Mouse (Mus musculus): ENCODE measurements around the gene Ppih. TPM values are rescaled to one million over a fixed set of nuclear protein-coding genes. Genes with fewer than 3 reads are reported as not detected.
"Not testable (repeated sequence)": the region's sequence is repeated elsewhere in the genome, so short reads cannot be mapped to it uniquely, and the experiment has no call there.

Ppih gene
- polyA plus RNA-seq, 1 experiment from 2014 or later, result 44.8 TPM

GRCm38 (mm10) chr4:119278784-119279183 lies 41.6 kb downstream of the Ppih start:
- not testable (repeated sequence) for H3K9me3 ChIP-seq; H3K4me3 ChIP-seq; ATAC-seq (ENCODE audit: low FRiP score, low read depth); H3K27ac ChIP-seq (replicated peaks); H3K9ac ChIP-seq; H3K4me1 ChIP-seq (replicated peaks); H3K27me3 ChIP-seq; H3K4me2 ChIP-seq
- peaks cover 77% of the 10 kb centered on the region for H3K36me3 ChIP-seq
- WGBS, result 89% methylated on average over 15 of the region's 15 CpGs

DNA sequence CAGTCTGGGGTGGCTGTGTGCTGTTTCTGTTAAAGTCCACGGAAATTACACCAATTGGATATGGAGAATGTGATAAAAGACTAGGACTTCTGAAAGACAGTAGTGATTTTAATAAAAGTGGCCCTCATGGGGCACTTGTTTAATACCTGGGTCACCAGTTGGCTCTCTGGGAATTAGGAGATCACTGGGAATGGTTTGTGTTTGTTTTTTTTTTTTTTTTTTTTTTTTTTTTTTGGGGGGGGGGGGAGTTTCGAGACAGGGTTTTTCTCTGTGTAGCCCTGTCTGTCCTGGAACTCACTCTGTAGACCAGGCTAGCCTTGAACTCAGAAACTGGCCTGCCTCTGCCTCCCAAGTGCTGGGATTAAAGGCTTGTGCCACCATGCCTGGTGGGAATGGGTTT lies 44.6 kb downstream of the Ppih start:
- peak overlapping the region; percentile 34; the same call in 1 of the 2 replicates for H3K27ac ChIP-seq (replicated peaks)
- no peak for ATAC-seq (ENCODE audit: low FRiP score, low read depth)
- peaks cover 79% of the 10 kb centered on the region for H3K36me3 ChIP-seq
- no peak overlapping the region for H3K4me3 ChIP-seq
- no peaks in the 10 kb centered on the region for H3K27me3 ChIP-seq
- 93% methylated on average over 1 of the region's 2 CpGs for WGBS
- no peaks in the 10 kb centered on the region for H3K4me1 ChIP-seq (replicated peaks)
- H3K9me3 ChIP-seq, result no peaks in the 10 kb centered on the region
- H3K9ac ChIP-seq, result no peak overlapping the region
- no peak overlapping the region for H3K4me2 ChIP-seq

- H3K4me2 ChIP-seq, result no peak overlapping the region
- no peak for ATAC-seq (ENCODE audit: low FRiP score, low read depth)
- H3K4me3 ChIP-seq, result no peak overlapping the region
- H3K27me3 ChIP-seq, result no peaks in the 10 kb centered on the region
- H3K36me3 ChIP-seq, result peaks cover 80% of the 10 kb centered on the region
- WGBS, result 92% methylated on average over 2 of the region's 2 CpGs
- H3K9me3 ChIP-seq, result no peaks in the 10 kb centered on the region
- H3K9ac ChIP-seq, result no peak overlapping the region
- H3K27ac ChIP-seq (replicated peaks), result peak overlapping the region; percentile 34; the same call in 1 of the 2 replicates
- no peaks in the 10 kb centered on the region for H3K4me1 ChIP-seq (replicated peaks)
Measured at GRCm38 (mm10) chr4:119275226-119275625, 45.1 kb downstream of the Ppih start.

- H3K9ac ChIP-seq, result no peak overlapping the region
- H3K4me3 ChIP-seq, result no peak overlapping the region
- no peaks in the 10 kb centered on the region for H3K4me1 ChIP-seq (replicated peaks)
- no peaks in the 10 kb centered on the region for H3K9me3 ChIP-seq
- no peak overlapping the region for H3K4me2 ChIP-seq
- no peak for ATAC-seq (ENCODE audit: low FRiP score, low read depth)
- no peak overlapping the region for H3K27ac ChIP-seq (replicated peaks)
- H3K27me3 ChIP-seq, result no peaks in the 10 kb centered on the region
- H3K36me3 ChIP-seq, result peaks cover 81% of the 10 kb centered on the region
- WGBS, result 82% methylated on average over 1 of the region's 1 CpGs
Measured at GRCm38 (mm10) chr4:119274627-119275026, 45.7 kb downstream of the Ppih start.

GRCm38 (mm10) chr4:119266606-119267005 lies 53.7 kb downstream of the Ppih start:
- 81% methylated on average over 13 of the region's 13 CpGs for WGBS
- no peaks in the 10 kb centered on the region for H3K9me3 ChIP-seq
- no peak overlapping the region for H3K27ac ChIP-seq (replicated peaks)

DNA sequence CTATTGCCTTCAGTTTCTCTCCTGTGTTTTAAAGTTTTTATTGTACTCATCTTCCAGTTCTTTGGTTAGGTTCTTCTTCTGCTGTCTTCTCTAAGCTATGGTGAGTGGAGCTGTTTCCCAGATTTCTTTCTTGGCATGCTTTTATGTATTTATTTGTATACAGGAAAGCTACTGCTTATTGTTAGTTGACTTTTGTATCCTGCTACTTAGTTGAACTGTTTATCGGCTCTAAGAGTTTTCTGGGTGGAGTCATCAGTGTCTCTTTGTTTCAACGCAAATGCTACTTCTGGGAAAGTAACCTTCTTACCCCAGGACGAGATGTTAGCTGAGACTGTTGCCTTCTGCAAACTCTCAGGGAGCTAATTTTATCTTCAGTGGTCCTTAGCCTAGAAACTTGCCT lies 56.9 kb downstream of the Ppih start:
- H3K4me1 ChIP-seq (replicated peaks), result no peaks in the 10 kb centered on the region
- no peaks in the 10 kb centered on the region for H3K9me3 ChIP-seq
- no peak overlapping the region for H3K27ac ChIP-seq (replicated peaks)
- H3K4me2 ChIP-seq, result no peak overlapping the region
- no peak overlapping the region for H3K9ac ChIP-seq
- 78% methylated on average over 3 of the region's 3 CpGs for WGBS
- no peaks in the 10 kb centered on the region; the same call in 1 of the 2 replicates for H3K36me3 ChIP-seq
- H3K4me3 ChIP-seq, result no peak overlapping the region
- no peak for ATAC-seq (ENCODE audit: low FRiP score, low read depth)
- H3K27me3 ChIP-seq, result no peaks in the 10 kb centered on the region

More at GRCm38 (mm10) chr4:119266606-119267005, 53.7 kb downstream of the Ppih start:
- Histone ChIP-seq H3K4me1 (replicated peaks) (no peaks in the 10 kb centered on the region), H3K9ac (no peak overlapping the region), H3K27me3 (no peaks in the 10 kb centered on the region), H3K4me3 (no peak overlapping the region), H3K36me3 (peaks cover 18% of the 10 kb centered on the region), H3K4me2 (no peak overlapping the region)
- no peak for ATAC-seq (ENCODE audit: low FRiP score, low read depth)

GRCm38 (mm10) chr4:119262483-119262882 lies 57.9 kb downstream of the Ppih start:
- Histone ChIP-seq H3K4me1 (replicated peaks) (no peaks in the 10 kb centered on the region), H3K4me2 (no peak overlapping the region), H3K9me3 (no peaks in the 10 kb centered on the region), H3K9ac (no peak overlapping the region), H3K4me3 (no peak overlapping the region), H3K27ac (replicated peaks) (no peak overlapping the region), H3K36me3 (no peaks in the 10 kb centered on the region; the same call in 1 of the 2 replicates), H3K27me3 (no peaks in the 10 kb centered on the region)
- ATAC-seq (ENCODE audit: low FRiP score, low read depth), result no peak
- 92% methylated on average over 5 of the region's 5 CpGs for WGBS

- Histone ChIP-seq H3K4me1 (replicated peaks) (no peaks in the 10 kb centered on the region), H3K27me3 (no peaks in the 10 kb centered on the region), H3K4me2 (no peak overlapping the region), H3K9ac (no peak overlapping the region), H3K9me3 (no peaks in the 10 kb centered on the region), H3K36me3 (no peaks in the 10 kb centered on the region; the same call in 1 of the 2 replicates), H3K27ac (replicated peaks) (no peak overlapping the region), H3K4me3 (no peak overlapping the region)
- ATAC-seq (ENCODE audit: low FRiP score, low read depth), result no peak
- WGBS, result 64% methylated on average over 7 of the region's 7 CpGs
Measured at GRCm38 (mm10) chr4:119261087-119261713, 59.1 kb downstream of the Ppih start.

GRCm38 (mm10) chr4:119259344-119260254 lies 60.7 kb downstream of the Ppih start:
- Histone ChIP-seq H3K27me3 (no peaks in the 10 kb centered on the region), H3K4me2 (no peak overlapping the region), H3K9me3 (no peaks in the 10 kb centered on the region), H3K27ac (replicated peaks) (no peak overlapping the region), H3K4me1 (replicated peaks) (peaks cover 8% of the 10 kb centered on the region; the same call in 1 of the 2 replicates), H3K9ac (no peak overlapping the region), H3K36me3 (no peaks in the 10 kb centered on the region), H3K4me3 (no peak overlapping the region)
- ATAC-seq (ENCODE audit: low FRiP score, low read depth), result no peak
- 77% methylated on average over 15 of the region's 15 CpGs for WGBS

GRCm38 (mm10) chr4:119257083-119257482 lies 63.3 kb downstream of the Ppih start:
- H3K27me3 ChIP-seq, result no peaks in the 10 kb centered on the region
- H3K4me3 ChIP-seq, result no peak overlapping the region
- no peak overlapping the region for H3K4me2 ChIP-seq

GRCm38 (mm10) chr4:119255351-119255750 lies 65.0 kb downstream of the Ppih start, which contains the start of gene Cldn19:
TSS of gene Cldn19 (plus strand) at chr4:119255414.
- Histone ChIP-seq H3K9me3 (no peaks in the 10 kb centered on the region), H3K4me1 (replicated peaks) (peaks cover 20% of the 10 kb centered on the region), H3K4me2 (no peak within 1 kb of the TSS), H3K36me3 (no peaks in the 10 kb centered on the region), H3K4me3 (no peak within 1 kb of the TSS), H3K27ac (replicated peaks) (peak within 1 kb of the TSS; percentile 59), H3K27me3 (no peaks in the 10 kb centered on the region), H3K9ac (no peak within 1 kb of the TSS)
- no peak for ATAC-seq (ENCODE audit: low FRiP score, low read depth)
- WGBS, result 81% methylated on average over 12 of the region's 12 CpGs

More at GRCm38 (mm10) chr4:119257083-119257482, 63.3 kb downstream of the Ppih start:
- no peaks in the 10 kb centered on the region for H3K36me3 ChIP-seq
- ATAC-seq (ENCODE audit: low FRiP score, low read depth), result no peak
- H3K4me1 ChIP-seq (replicated peaks), result peaks cover 20% of the 10 kb centered on the region
- 83% methylated on average over 6 of the region's 6 CpGs for WGBS
- H3K9me3 ChIP-seq, result no peaks in the 10 kb centered on the region
- no peak overlapping the region for H3K9ac ChIP-seq
- H3K27ac ChIP-seq (replicated peaks), result no peak overlapping the region

DNA sequence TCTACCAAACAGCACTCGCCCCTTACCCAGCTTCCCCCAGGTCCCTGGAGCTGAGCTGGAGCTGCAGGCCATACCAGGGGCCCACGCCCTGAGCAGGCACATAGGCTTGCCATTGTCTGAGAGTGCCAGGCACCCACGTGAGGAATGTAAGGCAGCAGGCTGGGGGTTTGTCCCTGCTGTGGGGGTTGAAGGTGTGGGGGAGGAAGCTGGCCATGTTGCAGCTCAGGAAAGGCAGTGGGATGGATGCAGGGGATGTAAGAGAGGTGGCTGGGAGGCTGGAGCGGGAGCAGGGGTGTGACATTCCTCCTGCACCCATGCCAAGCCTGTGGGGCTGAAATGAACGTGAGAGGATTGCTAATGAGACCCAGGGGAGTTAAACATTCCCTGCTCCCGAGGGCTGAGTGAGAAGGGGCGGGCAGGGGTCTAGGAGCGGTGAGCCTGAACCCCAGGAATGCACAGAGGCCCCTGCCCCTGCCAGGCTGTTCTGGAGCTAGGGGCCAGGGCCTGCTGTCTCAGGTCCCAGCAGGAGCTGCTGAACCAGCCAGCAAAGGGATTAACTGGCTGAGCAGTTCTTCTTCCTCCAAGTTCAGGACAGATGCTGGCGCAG lies 66.2 kb downstream of the Ppih start:
- Histone ChIP-seq H3K4me3 (no peak overlapping the region), H3K27me3 (no peaks in the 10 kb centered on the region), H3K9me3 (no peaks in the 10 kb centered on the region), H3K4me2 (no peak overlapping the region), H3K4me1 (replicated peaks) (peaks cover 20% of the 10 kb centered on the region), H3K9ac (no peak overlapping the region), H3K36me3 (no peaks in the 10 kb centered on the region), H3K27ac (replicated peaks) (peak overlapping the region; percentile 59)
- peak; percentile 60 for ATAC-seq (ENCODE audit: low FRiP score, low read depth)
- 21% methylated on average over 9 of the region's 9 CpGs for WGBS

Measured in hindbrain, embryonic 15.5 days (tissue).